Mouse (Mus musculus) adrenal gland, postnatal 10 days (tissue): ENCODE data around the gene Garem2. TPM values are rescaled to one million over a fixed set of nuclear protein-coding genes. Genes with fewer than 3 reads are reported as not detected.
A peak's percentile ranks its signal among the peaks of the same experiment; 100 is the strongest.
"Not testable (repeated sequence)": the region's sequence is repeated elsewhere in the genome, so short reads cannot be mapped to it uniquely, and the experiment has no call there.

Experiments
- DNase-seq: peaks from one replicate; pipeline ENCODE4 v3.0.0; 2021; ENCODE audit warnings: mixed read lengths
- long read RNA-seq, 2 experiments: library from polyadenylated mRNA; stranded (forward); transcript quantifications; one replicate each; pipeline ENCODE4 v2.0.0; 2021
- total RNA-seq, 2 experiments: library from RNA; stranded (reverse); gene quantifications; 2 replicates each; pipeline ENCODE4 v1.2.3; 2021

Garem2 gene
- total RNA-seq = under 1 TPM; 0.12 to 0.30 TPM
- long read RNA-seq, experiment 1 = 0 reads
- long read RNA-seq, experiment 2 = 0 reads

- no peak for DNase-seq
Observed at GRCm38 (mm10) chr5:30104841-30105667, at the start of gene Garem2. TSS of gene Garem2 (plus strand) at chr5:30105161.

- DNase-seq = no peak
Observed at GRCm38 (mm10) chr5:30058216-30058731, 46.7 kb upstream of the Garem2 start.

GRCm38 (mm10) chr5:30059607-30060006 lies 45.4 kb upstream of the Garem2 start:
- not testable (repeated sequence) for DNase-seq

GRCm38 (mm10) chr5:30067726-30068125 lies 37.2 kb upstream of the Garem2 start:
- no peak for DNase-seq

- DNase-seq = no peak
Observed at GRCm38 (mm10) chr5:30071677-30072076, 33.3 kb upstream of the Garem2 start.

GRCm38 (mm10) chr5:30072377-30072776 lies 32.6 kb upstream of the Garem2 start:
- DNase-seq = no peak

GRCm38 (mm10) chr5:30072825-30073821 lies 31.8 kb upstream of the Garem2 start, which contains the start of gene Tyms:
TSS of gene Tyms (minus strand) at chr5:30073617.
- peak; percentile 91 for DNase-seq

- DNase-seq = no peak
Observed at GRCm38 (mm10) chr5:30092701-30093100, 12.3 kb upstream of the Garem2 start.

GRCm38 (mm10) chr5:30094399-30094798 lies 10.6 kb upstream of the Garem2 start:
- DNase-seq = no peak

GRCm38 (mm10) chr5:30095731-30096130 lies 9.2 kb upstream of the Garem2 start:
- no peak for DNase-seq

- DNase-seq = no peak
Observed at GRCm38 (mm10) chr5:30098260-30098659, 6.7 kb upstream of the Garem2 start.

- no peak for DNase-seq
Observed at GRCm38 (mm10) chr5:30103340-30103739, 1.6 kb upstream of the Garem2 start.

- DNase-seq = peak; percentile 76
Observed at GRCm38 (mm10) chr5:30104339-30104738, 622 bp upstream of the Garem2 start.

- no peak for DNase-seq
Observed at GRCm38 (mm10) chr5:30105668-30106300, 823 bp downstream of the Garem2 start, which contains the start of gene 3110082J24Rik. TSS of gene 3110082J24Rik (minus strand) at chr5:30106086.

GRCm38 (mm10) chr5:30106756-30107155 lies 1.8 kb downstream of the Garem2 start:
- DNase-seq = no peak

- DNase-seq = no peak
Observed at GRCm38 (mm10) chr5:30107186-30107585, 2.2 kb downstream of the Garem2 start.

- peak; percentile 68 for DNase-seq
Observed at GRCm38 (mm10) chr5:30107611-30108041, 2.7 kb downstream of the Garem2 start.

GRCm38 (mm10) chr5:30108233-30108632 lies 3.3 kb downstream of the Garem2 start:
- DNase-seq = no peak

- no peak for DNase-seq
Observed at GRCm38 (mm10) chr5:30109899-30110298, 4.9 kb downstream of the Garem2 start.

- no peak for DNase-seq
Observed at GRCm38 (mm10) chr5:30110371-30111060, 5.6 kb downstream of the Garem2 start.

GRCm38 (mm10) chr5:30111126-30111525 lies 6.2 kb downstream of the Garem2 start:
- DNase-seq = peak; percentile 52
